Mouse (Mus musculus) brain, embryonic 14.5 days (tissue): ENCODE results near the gene Igfbp6.

Experiments
- CTCF ChIP-seq: fragments of 200-500 bp; IDR thresholded peaks from 2 replicates; pipeline ENCODE4 v1.5.1; 2012; ENCODE audit warnings: inconsistent platforms, mild to moderate bottlenecking, moderate library complexity, borderline replicate concordance; ENCODE audit not compliant: insufficient read depth, insufficient read length; ENCODE audit errors: extremely low read depth
- POLR2A ChIP-seq: fragments of 200-500 bp; IDR thresholded peaks from 2 replicates; pipeline ENCODE4 v1.6.1; 2012; ENCODE audit warnings: mild to moderate bottlenecking, inconsistent platforms, borderline replicate concordance; ENCODE audit not compliant: poor library complexity, insufficient read depth, insufficient read length, severe bottlenecking; ENCODE audit errors: extremely low read depth

DNA sequence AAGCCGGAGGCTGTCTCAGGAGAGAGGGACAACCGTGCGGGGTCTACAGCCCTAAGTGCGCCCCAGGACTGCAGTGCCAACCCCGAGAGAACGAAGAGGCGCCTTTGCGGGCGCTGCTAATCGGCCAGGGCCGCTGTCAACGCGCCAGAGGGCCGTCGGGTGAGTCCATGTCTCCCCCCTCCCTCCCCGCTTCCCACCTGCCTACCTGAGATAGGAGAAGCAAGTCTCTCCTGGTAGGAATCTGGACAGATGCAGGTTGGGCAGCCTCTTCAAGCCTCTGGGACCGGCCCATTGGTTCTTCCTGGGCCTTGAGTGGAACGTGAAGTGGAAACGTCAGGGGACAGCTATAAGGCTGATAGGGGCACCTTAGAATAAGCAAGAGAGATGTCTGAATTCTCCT lies 564 bp downstream of the Igfbp6 start:
- TF ChIP-seq CTCF = no peak
- TF ChIP-seq POLR2A = no peak
